Mouse (Mus musculus): ENCODE results near the gene Rab36. TPM values are rescaled to one million over a fixed set of nuclear protein-coding genes. Genes with fewer than 3 reads are reported as not detected.
"Not testable (repeated sequence)": the region's sequence is repeated elsewhere in the genome, so short reads cannot be mapped to it uniquely, and the experiment has no call there.

Gene Rab36
- polyA plus RNA-seq, 1 experiment: not detected

DNA sequence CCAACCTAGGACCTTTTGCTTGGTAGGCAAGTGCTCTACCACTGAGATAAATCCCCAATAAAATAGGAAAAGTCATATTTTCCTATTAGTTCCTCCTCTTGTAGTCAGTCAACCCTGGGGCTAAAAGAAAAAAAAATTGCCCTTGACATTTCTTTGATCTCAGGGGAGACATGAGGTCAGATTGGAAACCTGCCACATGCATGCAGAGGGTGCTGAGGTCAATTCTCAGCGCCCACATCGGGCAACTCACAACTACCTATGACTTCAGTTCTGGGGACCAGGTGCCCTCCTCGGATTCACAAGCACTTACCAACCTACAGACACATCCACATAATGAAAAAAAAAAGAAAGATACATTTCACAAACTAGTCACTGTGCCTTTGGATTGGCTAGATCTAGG lies 6.6 kb upstream of the Rab36 start:
- Histone ChIP-seq H3K4me3 (ENCODE audit: insufficient read depth, low read depth, low read length) (no peak overlapping the region), H3K4me1 (ENCODE audit: control insufficient read depth, insufficient read depth, low read length) (peaks cover 6% of the 10 kb centered on the region), H3K27ac (ENCODE audit: insufficient read depth, low read depth, low read length) (no peak overlapping the region)
- 87% methylated on average over 3 of the region's 3 CpGs for WGBS
- TF ChIP-seq CTCF (IDR thresholded peaks at IDR 0.05; ENCODE audit: insufficient read depth, low read depth, low read length): no peak
- no peak for TF ChIP-seq POLR2A (IDR thresholded peaks at IDR 0.05; ENCODE audit: insufficient read depth, low read depth, low read length)

DNA sequence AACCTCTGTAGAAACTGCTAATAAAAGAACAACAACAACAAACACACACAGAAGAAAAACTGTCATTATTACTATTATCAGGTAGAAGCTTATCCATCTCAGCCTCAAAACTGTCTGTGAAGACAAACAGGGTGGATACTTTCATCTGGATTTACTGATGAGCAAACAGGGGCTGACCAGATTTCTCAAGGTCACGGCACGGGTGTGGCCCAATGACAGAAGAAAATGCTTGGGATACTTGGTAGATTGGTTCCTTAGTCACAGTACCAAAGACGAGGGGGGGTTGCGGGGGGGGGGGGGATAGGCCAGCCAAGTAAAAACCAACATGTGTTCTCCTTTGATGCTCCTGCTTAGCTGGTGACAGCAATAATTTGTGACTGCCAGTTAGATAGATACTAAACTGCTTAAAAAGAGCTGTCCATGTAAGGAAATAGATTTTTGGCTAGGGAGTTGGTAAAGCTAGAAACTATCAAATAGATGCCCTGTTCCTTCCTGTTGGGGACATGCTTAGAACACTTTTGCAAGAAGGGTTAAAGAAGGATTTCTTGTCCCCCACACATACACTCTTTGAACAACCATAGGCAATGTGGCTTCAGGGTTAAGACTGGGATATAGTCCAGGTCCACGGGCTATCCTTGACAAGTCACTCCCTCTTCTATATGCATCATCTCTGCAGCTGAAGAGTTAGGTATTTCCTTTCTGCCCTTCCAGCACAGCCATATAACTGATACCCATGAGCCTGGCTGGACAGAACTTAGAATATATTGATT lies 5.3 kb upstream of the Rab36 start:
- H3K4me1 ChIP-seq (ENCODE audit: control insufficient read depth, insufficient read depth, low read length): peaks cover 6% of the 10 kb centered on the region
- no peak overlapping the region for H3K4me3 ChIP-seq (ENCODE audit: insufficient read depth, low read depth, low read length)
- no peak overlapping the region for H3K27ac ChIP-seq (ENCODE audit: insufficient read depth, low read depth, low read length)
- 76% methylated on average over 5 of the region's 5 CpGs for WGBS
- TF ChIP-seq CTCF (IDR thresholded peaks at IDR 0.05; ENCODE audit: insufficient read depth, low read depth, low read length) (no peak), POLR2A (IDR thresholded peaks at IDR 0.05; ENCODE audit: insufficient read depth, low read depth, low read length) (no peak)

DNA sequence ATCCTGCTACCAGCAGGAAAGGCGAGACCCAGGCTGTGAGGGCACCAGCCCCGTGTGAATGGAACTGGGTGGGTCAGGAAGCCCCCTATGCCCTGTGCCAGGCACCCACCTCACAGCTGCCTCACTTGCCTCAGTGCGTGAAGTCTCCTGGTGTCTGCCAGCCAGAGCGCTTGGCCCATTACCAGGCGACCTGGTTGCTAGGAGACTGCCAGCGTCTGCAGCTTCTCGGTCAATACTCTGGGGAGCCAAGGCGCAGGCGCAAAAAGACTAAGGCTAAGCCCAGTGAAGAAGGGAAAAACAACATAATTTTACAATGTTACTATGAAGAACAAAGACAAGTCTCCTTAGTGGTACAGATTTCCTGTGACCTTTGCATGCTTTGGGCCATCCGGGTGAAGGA lies 4.5 kb upstream of the Rab36 start, which contains the start of gene Rsph14:
Gene Rsph14 (minus strand): TSS at position 192 of the 400 bp plus-strand sequence.
- Histone ChIP-seq H3K4me1 (ENCODE audit: control insufficient read depth, insufficient read depth, low read length) (peaks cover 6% of the 10 kb centered on the region), H3K27ac (ENCODE audit: insufficient read depth, low read depth, low read length) (0 out of 2 replicates have a peak within 1 kb of the TSS, but pooled peaks have one; percentile 4), H3K4me3 (ENCODE audit: insufficient read depth, low read depth, low read length) (peak within 1 kb of the TSS; percentile 20)
- no peak for TF ChIP-seq CTCF (IDR thresholded peaks at IDR 0.05; ENCODE audit: insufficient read depth, low read depth, low read length)
- TF ChIP-seq POLR2A (IDR thresholded peaks at IDR 0.05; ENCODE audit: insufficient read depth, low read depth, low read length): no peak
- WGBS: 9% methylated on average over 10 of the region's 10 CpGs

DNA sequence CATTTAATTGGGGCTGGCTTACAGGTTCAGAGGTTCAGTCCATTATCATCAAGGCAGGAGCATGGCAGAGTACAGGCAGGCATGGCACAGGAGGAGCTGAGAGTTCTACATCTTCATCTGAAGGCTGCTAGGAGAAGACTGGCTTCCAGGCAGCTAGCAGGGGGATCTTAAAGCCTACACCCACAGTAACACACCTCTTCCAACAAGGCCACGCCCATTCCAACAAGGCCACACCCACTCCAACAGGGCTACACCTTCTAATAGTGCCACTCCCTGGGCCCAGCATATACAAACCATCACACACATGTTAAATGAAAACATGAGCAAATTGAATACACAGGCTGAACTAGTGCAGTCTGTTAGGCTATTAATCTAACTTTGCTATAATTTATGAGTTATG lies 5.2 kb downstream of the Rab36 start:
- not testable (repeated sequence) for H3K27ac ChIP-seq (ENCODE audit: insufficient read depth, low read depth, low read length); H3K4me1 ChIP-seq (ENCODE audit: control insufficient read depth, insufficient read depth, low read length); H3K4me3 ChIP-seq (ENCODE audit: insufficient read depth, low read depth, low read length)
- WGBS: 22% methylated on average over 1 of the region's 1 CpGs

DNA sequence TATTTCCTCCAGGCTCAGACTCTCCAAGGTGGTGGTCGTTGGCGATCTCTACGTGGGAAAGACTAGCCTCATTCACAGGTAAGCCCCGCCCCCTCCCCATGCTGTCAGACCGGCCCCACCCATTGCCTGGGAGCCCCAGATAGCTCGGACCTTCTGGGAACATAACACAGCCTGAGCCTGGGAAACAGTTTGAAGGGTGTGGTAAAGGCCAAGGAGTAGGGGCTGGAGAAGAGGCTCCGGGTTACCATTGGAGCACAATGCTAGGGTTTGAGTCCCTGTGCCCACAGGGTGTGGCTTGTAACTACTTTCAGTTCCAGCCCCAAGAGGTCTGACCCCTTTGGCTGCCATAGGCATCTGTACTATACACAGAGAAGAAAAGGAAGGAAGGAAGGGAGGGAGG lies 7.6 kb downstream of the Rab36 start:
- Histone ChIP-seq H3K4me3 (ENCODE audit: insufficient read depth, low read depth, low read length) (no peak overlapping the region), H3K4me1 (ENCODE audit: control insufficient read depth, insufficient read depth, low read length) (no peaks in the 10 kb centered on the region), H3K27ac (ENCODE audit: insufficient read depth, low read depth, low read length) (no peak overlapping the region)
- TF ChIP-seq CTCF (IDR thresholded peaks at IDR 0.05; ENCODE audit: insufficient read depth, low read depth, low read length): no peak
- no peak for TF ChIP-seq POLR2A (IDR thresholded peaks at IDR 0.05; ENCODE audit: insufficient read depth, low read depth, low read length)
- WGBS: 50% methylated on average over 7 of the region's 7 CpGs

DNA sequence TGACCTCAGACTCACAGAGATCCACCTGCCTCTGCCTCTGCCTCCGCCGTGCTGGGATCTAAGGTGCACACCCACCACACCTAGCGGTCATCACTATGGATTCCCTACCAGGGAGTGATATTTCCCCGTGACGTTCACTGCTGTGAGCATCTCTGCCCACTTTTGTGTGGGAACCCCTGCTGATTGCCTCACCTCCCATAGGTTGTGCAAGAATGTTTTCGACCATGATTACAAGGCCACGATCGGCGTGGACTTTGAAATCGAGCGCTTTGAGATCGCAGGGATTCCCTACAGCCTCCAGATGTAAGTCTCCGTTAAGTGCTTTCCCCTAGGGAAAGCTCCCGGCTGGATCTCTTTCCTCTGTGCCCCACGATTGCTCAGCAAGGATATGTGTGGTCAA lies 9.0 kb downstream of the Rab36 start:
- no peaks in the 10 kb centered on the region for H3K4me1 ChIP-seq (ENCODE audit: control insufficient read depth, insufficient read depth, low read length)
- no peak for TF ChIP-seq POLR2A (IDR thresholded peaks at IDR 0.05; ENCODE audit: insufficient read depth, low read depth, low read length)
- TF ChIP-seq CTCF (IDR thresholded peaks at IDR 0.05; ENCODE audit: insufficient read depth, low read depth, low read length): no peak
- no peak overlapping the region for H3K4me3 ChIP-seq (ENCODE audit: insufficient read depth, low read depth, low read length)
- WGBS: 94% methylated on average over 15 of the region's 15 CpGs
- no peak overlapping the region for H3K27ac ChIP-seq (ENCODE audit: insufficient read depth, low read depth, low read length)

DNA sequence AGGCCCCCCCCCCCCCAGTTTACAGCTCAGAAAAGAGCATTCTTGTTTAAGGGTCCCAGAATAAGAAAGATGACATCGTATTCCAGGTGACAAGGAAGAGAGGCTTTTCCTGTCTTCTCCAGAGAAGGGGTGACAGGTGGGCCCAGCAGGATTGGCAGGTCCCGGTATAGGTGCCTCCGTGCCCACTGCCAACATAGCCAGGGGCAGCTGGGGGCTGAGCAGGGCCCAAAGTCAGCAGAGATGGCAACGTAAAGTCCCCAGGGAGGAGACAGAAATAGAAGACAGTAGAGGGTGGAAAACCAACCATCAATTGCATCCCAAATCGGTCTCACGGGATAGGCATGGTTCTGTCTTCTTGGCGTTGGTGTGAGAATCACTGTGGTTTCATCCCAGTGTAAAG lies 11.9 kb downstream of the Rab36 start:
- TF ChIP-seq CTCF (IDR thresholded peaks at IDR 0.05; ENCODE audit: insufficient read depth, low read depth, low read length): no peak
- no peak for TF ChIP-seq POLR2A (IDR thresholded peaks at IDR 0.05; ENCODE audit: insufficient read depth, low read depth, low read length)
- 94% methylated on average over 7 of the region's 7 CpGs for WGBS
- H3K4me3 ChIP-seq (ENCODE audit: insufficient read depth, low read depth, low read length): no peak overlapping the region
- no peak overlapping the region for H3K27ac ChIP-seq (ENCODE audit: insufficient read depth, low read depth, low read length)
- no peaks in the 10 kb centered on the region for H3K4me1 ChIP-seq (ENCODE audit: control insufficient read depth, insufficient read depth, low read length)

DNA sequence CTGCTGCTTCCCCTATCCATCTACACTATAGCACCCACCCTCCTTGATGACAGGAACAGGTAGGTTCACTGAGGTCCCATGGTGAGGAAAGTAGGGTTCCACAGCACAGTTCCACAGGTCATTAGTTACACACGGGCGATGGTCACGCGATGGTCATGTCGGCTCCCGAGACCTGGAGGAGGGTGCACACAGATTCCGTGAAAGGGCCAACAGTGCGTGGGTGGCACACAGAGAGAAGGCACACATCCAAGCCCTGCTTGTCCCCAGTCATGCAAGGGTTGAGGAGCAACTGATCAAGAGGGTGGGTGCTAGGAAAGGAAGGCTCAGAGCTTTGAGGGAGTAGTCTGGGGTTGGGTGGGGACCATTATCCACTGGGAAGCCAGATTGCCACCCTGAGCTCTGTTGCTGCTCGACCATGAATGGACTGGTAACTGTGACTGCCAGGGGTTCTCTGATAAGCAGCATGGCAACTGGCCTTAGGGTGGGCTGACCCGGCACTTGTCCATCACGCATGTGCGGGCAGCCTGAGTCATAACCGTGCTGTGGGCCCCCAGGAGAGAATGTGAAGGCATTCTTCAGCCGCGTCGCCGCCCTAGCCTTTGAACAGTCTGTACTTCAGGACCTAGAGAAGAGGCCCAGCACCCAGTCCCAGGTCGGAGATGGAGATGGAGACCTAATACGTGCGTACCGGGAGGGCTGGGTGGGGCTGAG lies 14.7 kb downstream of the Rab36 start:
- Histone ChIP-seq H3K27ac (ENCODE audit: insufficient read depth, low read depth, low read length) (no peak overlapping the region), H3K4me3 (ENCODE audit: insufficient read depth, low read depth, low read length) (no peak overlapping the region), H3K4me1 (ENCODE audit: control insufficient read depth, insufficient read depth, low read length) (no peaks in the 10 kb centered on the region; the same call in 1 of the 2 replicates)
- TF ChIP-seq POLR2A (IDR thresholded peaks at IDR 0.05; ENCODE audit: insufficient read depth, low read depth, low read length): no peak
- TF ChIP-seq CTCF (IDR thresholded peaks at IDR 0.05; ENCODE audit: insufficient read depth, low read depth, low read length): no peak
- 93% methylated on average over 21 of the region's 21 CpGs for WGBS

DNA sequence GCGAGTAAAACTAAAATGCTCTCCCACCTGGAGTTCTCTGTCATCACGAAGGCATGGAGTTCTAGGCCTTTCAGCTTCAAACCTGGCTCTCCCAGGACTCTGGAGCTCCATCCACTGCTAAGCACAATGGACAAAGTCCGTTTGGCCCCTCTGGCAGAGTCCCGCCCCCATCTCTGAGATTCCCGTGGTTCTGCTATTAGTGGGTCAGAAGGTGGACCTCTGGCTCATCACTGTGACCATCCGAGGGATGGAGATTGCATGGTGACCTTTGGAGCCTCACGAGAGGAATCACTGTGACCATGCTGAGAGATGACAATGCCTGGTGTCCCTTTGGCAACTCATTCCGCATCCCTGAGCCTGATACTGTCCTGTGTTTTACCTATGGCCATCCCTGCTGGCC lies 16.0 kb downstream of the Rab36 start:
- 73% methylated on average over 8 of the region's 8 CpGs for WGBS
- TF ChIP-seq CTCF (IDR thresholded peaks at IDR 0.05; ENCODE audit: insufficient read depth, low read depth, low read length) (no peak), POLR2A (IDR thresholded peaks at IDR 0.05; ENCODE audit: insufficient read depth, low read depth, low read length) (no peak)
- no peaks in the 10 kb centered on the region; the same call in 1 of the 2 replicates for H3K4me1 ChIP-seq (ENCODE audit: control insufficient read depth, insufficient read depth, low read length)

More for the DNA sequence above, 16.0 kb downstream of the Rab36 start:
- Histone ChIP-seq H3K4me3 (ENCODE audit: insufficient read depth, low read depth, low read length) (no peak overlapping the region), H3K27ac (ENCODE audit: insufficient read depth, low read depth, low read length) (no peak overlapping the region)
